Mouse (Mus musculus) frontal cortex, postnatal 25 days (tissue): ENCODE results near the gene Fntb.

Experiments used
- DNase-seq, 2 experiments: peaks; one replicate each; pipeline ENCODE4 v3.0.0; 2022; ENCODE audit warnings: low spot score in 2 of 2

Gene Fntb

GRCm38 (mm10) chr12:76920398-76920797 lies 155.0 kb downstream of the Fntb start:
- no peak for DNase-seq

GRCm38 (mm10) chr12:76920990-76921389 lies 155.6 kb downstream of the Fntb start:
- DNase-seq: no peak

GRCm38 (mm10) chr12:76923118-76923517 lies 157.7 kb downstream of the Fntb start:
- no peak for DNase-seq

GRCm38 (mm10) chr12:76924904-76925604 lies 159.7 kb downstream of the Fntb start:
- no peak for DNase-seq

- no peak for DNase-seq
Observed at GRCm38 (mm10) chr12:76926338-76926945, 161.1 kb downstream of the Fntb start.

- DNase-seq: no peak
Observed at GRCm38 (mm10) chr12:76927012-76927411, 161.6 kb downstream of the Fntb start.

- DNase-seq: no peak
Observed at GRCm38 (mm10) chr12:76927539-76927938, 162.2 kb downstream of the Fntb start.

GRCm38 (mm10) chr12:76930177-76930576 lies 164.8 kb downstream of the Fntb start:
- DNase-seq: no peak

GRCm38 (mm10) chr12:76931739-76932687 lies 166.6 kb downstream of the Fntb start:
- DNase-seq: no peak

GRCm38 (mm10) chr12:76932688-76933060 lies 167.3 kb downstream of the Fntb start:
- DNase-seq: no peak

GRCm38 (mm10) chr12:76934438-76934837 lies 169.0 kb downstream of the Fntb start:
- DNase-seq: no peak

GRCm38 (mm10) chr12:76936211-76936610 lies 170.8 kb downstream of the Fntb start:
- no peak for DNase-seq

- DNase-seq: no peak
Observed at GRCm38 (mm10) chr12:76938013-76938412, 172.6 kb downstream of the Fntb start.

- DNase-seq: no peak
Observed at GRCm38 (mm10) chr12:76941524-76941923, 176.1 kb downstream of the Fntb start.

GRCm38 (mm10) chr12:76942476-76942875 lies 177.1 kb downstream of the Fntb start:
- no peak for DNase-seq

GRCm38 (mm10) chr12:76943046-76943445 lies 177.7 kb downstream of the Fntb start:
- DNase-seq: no peak

- DNase-seq: no peak
Observed at GRCm38 (mm10) chr12:76943466-76943865, 178.1 kb downstream of the Fntb start.

GRCm38 (mm10) chr12:76947487-76947886 lies 182.1 kb downstream of the Fntb start:
- DNase-seq: no peak

GRCm38 (mm10) chr12:76948185-76948584 lies 182.8 kb downstream of the Fntb start:
- DNase-seq: no peak

GRCm38 (mm10) chr12:76948781-76949180 lies 183.4 kb downstream of the Fntb start:
- no peak for DNase-seq

GRCm38 (mm10) chr12:76950330-76950729 lies 184.9 kb downstream of the Fntb start:
- DNase-seq: no peak

- no peak for DNase-seq
Observed at GRCm38 (mm10) chr12:76953750-76954363, 188.5 kb downstream of the Fntb start.
